Mouse (Mus musculus) thymus, adult 2 months (tissue): ENCODE results near the gene Krtap10-10.

ENCODE experiments used
- CTCF ChIP-seq: fragments of 200-500 bp; IDR thresholded peaks from 2 replicates; pipeline ENCODE4 v1.5.1; 2012; ENCODE audit warnings: mild to moderate bottlenecking, control low read depth, low read length, moderate library complexity, borderline replicate concordance; ENCODE audit not compliant: control insufficient read depth, poor library complexity, insufficient read depth; ENCODE audit errors: extremely low read depth
- POLR2A ChIP-seq: fragments of 200-500 bp; IDR thresholded peaks from 2 replicates; pipeline ENCODE4 v1.6.1; 2012; ENCODE audit warnings: mild to moderate bottlenecking, low read length, control low read depth, moderate library complexity; ENCODE audit not compliant: control insufficient read depth, poor library complexity, insufficient read depth; ENCODE audit errors: extremely low read depth

DNA sequence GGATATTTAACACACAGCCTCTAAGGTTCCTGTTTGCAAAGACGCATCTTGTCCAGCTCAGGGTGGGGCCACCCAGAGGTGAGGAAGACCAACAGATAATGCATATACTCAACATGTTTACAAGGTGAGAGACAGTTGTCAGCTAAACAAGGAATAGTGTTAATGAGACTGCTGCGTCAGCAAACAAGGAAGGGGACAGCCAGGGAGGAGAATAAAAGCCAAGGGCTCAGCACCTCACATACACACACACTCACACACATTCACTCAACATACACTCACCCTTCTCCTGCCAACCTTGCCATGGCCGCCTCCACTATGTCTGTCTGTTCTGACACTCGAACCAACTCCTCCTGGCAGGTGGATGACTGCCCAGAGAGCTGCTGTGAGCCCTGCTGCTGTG, 21.4 kb upstream of the Krtap10-10 start, which contains the start of gene Gm2696:
- TF ChIP-seq CTCF (no peak), POLR2A (no peak)
